Mouse (Mus musculus) midbrain, embryonic 10.5 days (tissue): Measurements from ENCODE around the gene Thsd4. TPM values are rescaled to one million over a fixed set of nuclear protein-coding genes. Genes with fewer than 3 reads are reported as not detected.
A peak's percentile ranks its signal among the peaks of the same experiment; 100 is the strongest.
"Not testable (repeated sequence)": the region's sequence is repeated elsewhere in the genome, so short reads cannot be mapped to it uniquely, and the experiment has no call there.

Source experiments
- DNase-seq: peaks from one replicate; pipeline ENCODE4 v3.0.0-alpha.2; 2017; ENCODE audit warnings: low spot score
- H3K27ac ChIP-seq: fragments of 300-500 bp; sonication (generic); replicated peaks from 2 replicates; pipeline ENCODE4 v1.5.1; 2016; ENCODE audit warnings: mild to moderate bottlenecking
- H3K27me3 ChIP-seq: fragments of 300-500 bp; sonication (generic); 2 replicates; pipeline ENCODE4 v1.6.1; 2016; ENCODE audit warnings: low read depth, mild to moderate bottlenecking; ENCODE audit not compliant: poor library complexity, severe bottlenecking
- H3K36me3 ChIP-seq: fragments of 300-500 bp; sonication (generic); 2 replicates; pipeline ENCODE4 v1.6.1; 2016; ENCODE audit warnings: mild to moderate bottlenecking, moderate library complexity
- H3K4me1 ChIP-seq: fragments of 300-500 bp; sonication (generic); 2 replicates; pipeline ENCODE4 v1.6.1; 2016
- H3K4me3 ChIP-seq: fragments of 300-500 bp; sonication (generic); 2 replicates; pipeline ENCODE4 v1.5.1; 2016; ENCODE audit warnings: mild to moderate bottlenecking, moderate library complexity
- H3K9me3 ChIP-seq: fragments of 300-500 bp; sonication (generic); replicated peaks from 2 replicates; pipeline ENCODE4 v1.6.1; 2016; ENCODE audit warnings: mild to moderate bottlenecking
- WGBS: fragments of 180-500 bp; shearing (Covaris S2); methylation state at CpG from one replicate; pipeline ENCODE4 v1.1.7; 2016; 5-methylcytosine and 5-hydroxymethylcytosine counted together
- polyA plus RNA-seq: library from polyadenylated mRNA; unstranded; fragments of >200 nt; fragmentation: Nextera tagmentation; extraction: Ambion mirVana; gene quantifications from 2 replicates; pipeline ENCODE4 v1.2.1, GENCODE M21; 2016

Thsd4 gene
- polyA plus RNA-seq, 1 experiment from 2014 or later, result 4.1 TPM

DNA sequence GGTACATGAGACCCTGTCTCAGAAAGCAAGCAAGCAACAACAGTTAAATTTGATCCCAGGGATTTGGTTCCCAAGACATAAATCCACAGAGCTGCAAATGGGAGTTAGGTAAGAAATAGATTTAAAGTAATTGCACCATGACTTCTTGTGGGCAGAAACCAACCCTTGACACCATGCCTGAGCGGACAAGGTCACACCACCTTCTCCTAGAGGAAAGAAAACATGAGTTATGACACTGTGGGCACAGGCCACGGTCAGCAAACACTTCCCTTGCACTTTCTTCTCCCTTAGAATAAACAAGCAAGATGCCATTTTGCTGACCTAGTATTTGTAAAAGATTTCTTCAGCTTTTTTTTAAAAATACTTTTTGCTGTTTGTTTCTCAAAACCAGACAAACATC lies 334.4 kb downstream of the Thsd4 start:
- H3K4me1 ChIP-seq, result peaks cover 4% of the 10 kb centered on the region; the same call in 1 of the 2 replicates
- no peaks in the 10 kb centered on the region for H3K9me3 ChIP-seq
- no peak overlapping the region for H3K4me3 ChIP-seq
- H3K27me3 ChIP-seq, result no peaks in the 10 kb centered on the region
- H3K36me3 ChIP-seq, result no peaks in the 10 kb centered on the region
- 76% methylated on average over 2 of the region's 2 CpGs for WGBS
- H3K27ac ChIP-seq, result no peak overlapping the region
- DNase-seq, result no peak

DNA sequence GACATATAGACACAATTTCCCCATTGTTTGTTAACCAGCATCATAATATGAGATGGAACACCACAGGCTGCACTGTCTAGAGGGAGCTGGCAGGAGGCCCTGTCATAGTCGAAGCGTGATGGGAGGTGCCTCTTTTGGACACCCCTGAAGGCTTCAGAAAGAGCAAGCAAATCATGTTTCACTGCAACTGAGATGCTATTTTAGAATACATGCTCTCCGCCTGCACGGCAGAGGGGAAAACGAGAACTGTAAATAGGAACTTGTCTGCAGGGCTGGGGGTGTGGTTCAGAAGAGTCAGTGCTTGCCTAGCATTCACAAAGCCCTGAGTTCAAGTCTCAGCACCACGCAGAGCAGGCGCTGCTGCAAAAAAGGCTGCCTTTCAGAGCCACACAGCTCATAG lies 334.9 kb downstream of the Thsd4 start:
- DNase-seq, result no peak
- Histone ChIP-seq H3K27me3 (no peaks in the 10 kb centered on the region), H3K4me1 (peaks cover 4% of the 10 kb centered on the region; the same call in 1 of the 2 replicates), H3K4me3 (no peak overlapping the region), H3K9me3 (no peaks in the 10 kb centered on the region), H3K27ac (no peak overlapping the region), H3K36me3 (no peaks in the 10 kb centered on the region)
- 93% methylated on average over 7 of the region's 7 CpGs for WGBS

DNA sequence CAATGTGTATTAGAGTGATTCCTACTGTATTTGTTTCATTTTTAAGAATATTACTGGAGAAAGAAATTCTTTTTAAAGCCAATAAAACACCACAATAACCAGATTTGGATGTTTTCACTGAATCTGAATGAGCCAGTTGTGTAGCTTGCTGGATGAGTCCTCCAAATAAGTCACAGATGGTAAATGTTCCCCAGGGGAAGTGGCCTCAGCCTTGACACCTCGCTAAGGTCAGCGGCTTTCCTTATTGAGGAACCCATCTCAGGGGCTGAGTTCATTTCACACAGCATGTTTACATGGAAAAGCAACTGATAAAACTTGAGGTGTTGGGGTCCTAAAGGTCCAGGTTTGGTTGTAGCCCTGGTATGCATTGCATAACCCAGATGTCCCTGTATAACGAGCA lies 337.8 kb downstream of the Thsd4 start:
- Histone ChIP-seq H3K4me1 (peaks cover 16% of the 10 kb centered on the region; the same call in 1 of the 2 replicates), H3K27ac (no peak overlapping the region), H3K4me3 (no peak overlapping the region), H3K36me3 (no peaks in the 10 kb centered on the region), H3K27me3 (no peaks in the 10 kb centered on the region), H3K9me3 (no peaks in the 10 kb centered on the region)
- no peak for DNase-seq
- 70% methylated on average over 3 of the region's 3 CpGs for WGBS

DNA sequence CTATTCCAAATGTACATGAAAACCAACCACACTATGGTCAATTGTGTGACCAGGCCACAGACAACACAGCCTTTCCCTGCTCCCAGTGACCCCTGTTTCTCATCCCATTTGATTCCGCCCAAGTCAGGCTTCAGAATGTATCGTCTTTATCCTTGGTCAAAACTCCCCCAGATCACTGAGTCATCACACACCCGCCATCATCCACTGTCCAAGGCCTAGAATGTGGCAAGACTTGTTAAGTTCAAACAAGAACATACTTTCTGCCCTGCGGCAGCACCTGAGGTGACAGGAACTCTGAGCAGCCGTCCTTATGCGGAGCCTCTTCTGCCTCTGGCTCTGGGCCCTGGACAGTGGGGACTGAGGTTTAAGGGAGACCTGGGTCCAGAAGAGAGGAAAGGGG lies 339.5 kb downstream of the Thsd4 start:
- Histone ChIP-seq H3K27me3 (no peaks in the 10 kb centered on the region), H3K4me1 (peaks cover 16% of the 10 kb centered on the region; the same call in 1 of the 2 replicates), H3K9me3 (no peaks in the 10 kb centered on the region), H3K27ac (peak overlapping the region; percentile 46), H3K36me3 (no peaks in the 10 kb centered on the region), H3K4me3 (no peak overlapping the region)
- 88% methylated on average over 6 of the region's 6 CpGs for WGBS
- DNase-seq, result no peak

DNA sequence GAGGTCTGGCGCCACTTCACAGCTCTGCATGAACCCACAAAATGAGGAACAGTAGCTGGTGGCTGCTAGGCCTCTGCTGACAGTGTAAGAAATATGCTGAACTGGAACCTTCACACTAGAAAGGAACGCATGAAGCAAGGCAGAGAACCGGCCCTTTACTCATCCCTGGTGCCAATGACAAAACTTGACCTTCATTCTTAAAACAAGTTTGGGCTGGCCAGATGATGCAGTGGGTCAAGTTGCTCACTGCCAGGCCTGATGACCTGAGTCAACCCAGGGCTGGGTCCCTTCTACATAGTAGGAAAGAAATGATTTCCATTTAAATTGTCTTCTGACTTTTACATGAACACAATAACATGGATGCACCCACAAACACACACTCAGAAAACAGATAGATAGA lies 340.9 kb downstream of the Thsd4 start:
- Histone ChIP-seq H3K9me3 (no peaks in the 10 kb centered on the region), H3K27ac (no peak overlapping the region), H3K27me3 (no peaks in the 10 kb centered on the region), H3K4me3 (no peak overlapping the region), H3K4me1 (peaks cover 16% of the 10 kb centered on the region; the same call in 1 of the 2 replicates), H3K36me3 (no peaks in the 10 kb centered on the region)
- no peak for DNase-seq
- 95% methylated on average over 3 of the region's 3 CpGs for WGBS

DNA sequence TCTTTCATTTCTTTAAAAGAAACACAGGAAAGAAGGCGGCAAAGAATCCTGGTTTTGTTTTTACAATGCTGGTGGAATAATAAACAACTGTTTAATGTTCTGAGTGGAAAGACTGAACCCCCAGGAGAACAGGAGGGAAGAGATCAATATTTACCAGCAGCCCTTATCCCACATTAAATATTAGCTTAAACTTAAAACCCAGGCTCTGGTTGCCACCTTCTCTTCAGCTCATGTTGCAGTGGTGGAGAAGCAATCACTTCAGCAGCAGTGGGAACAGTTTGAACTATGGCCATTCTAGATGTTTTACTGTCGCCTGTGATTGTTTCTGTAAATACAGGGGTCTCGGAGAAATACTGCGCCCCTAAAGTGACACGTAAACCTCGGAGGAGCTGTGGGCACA lies 341.7 kb downstream of the Thsd4 start:
- no peak overlapping the region for H3K27ac ChIP-seq
- no peaks in the 10 kb centered on the region for H3K27me3 ChIP-seq
- no peak overlapping the region for H3K4me3 ChIP-seq
- no peak for DNase-seq
- WGBS, result 77% methylated on average over 6 of the region's 6 CpGs
- H3K4me1 ChIP-seq, result peaks cover 16% of the 10 kb centered on the region; the same call in 1 of the 2 replicates
- H3K36me3 ChIP-seq, result no peaks in the 10 kb centered on the region
- no peaks in the 10 kb centered on the region for H3K9me3 ChIP-seq

DNA sequence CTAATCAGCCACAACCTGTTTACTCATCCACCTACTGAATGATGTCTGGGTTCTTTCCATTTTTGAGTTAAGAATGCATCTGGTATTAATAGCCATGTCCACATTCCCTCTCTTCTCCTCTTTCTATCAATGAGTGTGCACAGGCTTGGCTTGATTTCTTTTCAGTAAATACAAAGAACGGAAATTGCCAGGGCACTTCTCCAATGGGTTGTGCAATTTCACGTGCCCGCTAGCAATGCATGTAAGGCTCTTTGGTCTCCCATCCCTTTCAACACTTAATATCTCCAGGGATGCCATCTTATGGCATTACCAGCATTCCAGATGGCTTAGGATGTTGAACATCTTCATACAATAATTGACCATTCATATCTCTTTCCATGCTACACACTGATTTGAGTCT lies 345.5 kb downstream of the Thsd4 start:
- no peak for DNase-seq
- Histone ChIP-seq H3K4me3 (no peak overlapping the region), H3K36me3 (no peaks in the 10 kb centered on the region), H3K27me3 (no peaks in the 10 kb centered on the region), H3K4me1 (0 out of 2 replicates have a peak, but pooled peaks cover 12% of the 10 kb centered on the region), H3K9me3 (no peaks in the 10 kb centered on the region), H3K27ac (no peak overlapping the region)
- 91% methylated on average over 3 of the region's 3 CpGs for WGBS

DNA sequence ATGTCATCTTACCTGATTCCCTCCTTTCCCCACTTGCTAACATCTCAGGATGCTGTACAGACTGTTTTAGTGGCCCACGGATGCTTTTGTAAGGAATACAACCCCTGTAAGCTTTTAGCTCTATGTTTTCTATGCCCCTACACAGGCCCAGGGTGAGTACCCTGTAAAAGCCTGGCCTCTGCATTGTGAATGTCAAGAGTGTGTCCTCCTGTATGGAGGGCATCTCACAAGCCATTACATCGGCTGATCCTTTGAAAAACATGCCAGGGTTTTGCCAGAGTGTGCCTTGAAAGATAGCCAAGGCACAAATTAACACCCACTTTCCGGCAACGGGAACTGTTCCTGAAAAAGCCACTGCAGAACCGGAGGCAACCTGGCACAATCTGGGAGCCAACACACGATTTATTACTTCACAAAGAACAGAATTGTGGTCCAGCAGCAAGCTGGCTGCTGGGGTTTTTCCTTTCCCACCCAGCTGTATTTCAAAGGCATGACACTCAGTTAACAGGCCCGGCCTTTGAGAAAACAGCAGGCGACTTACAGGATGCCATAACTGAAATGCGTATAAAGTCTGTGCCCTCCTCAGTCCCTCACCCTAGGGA lies 349.3 kb downstream of the Thsd4 start:
- H3K27me3 ChIP-seq, H3K36me3 ChIP-seq, H3K4me3 ChIP-seq, H3K9me3 ChIP-seq, DNase-seq, H3K27ac ChIP-seq: not testable (repeated sequence)
- peaks cover 10% of the 10 kb centered on the region for H3K4me1 ChIP-seq
- 78% methylated on average over 9 of the region's 9 CpGs for WGBS

DNA sequence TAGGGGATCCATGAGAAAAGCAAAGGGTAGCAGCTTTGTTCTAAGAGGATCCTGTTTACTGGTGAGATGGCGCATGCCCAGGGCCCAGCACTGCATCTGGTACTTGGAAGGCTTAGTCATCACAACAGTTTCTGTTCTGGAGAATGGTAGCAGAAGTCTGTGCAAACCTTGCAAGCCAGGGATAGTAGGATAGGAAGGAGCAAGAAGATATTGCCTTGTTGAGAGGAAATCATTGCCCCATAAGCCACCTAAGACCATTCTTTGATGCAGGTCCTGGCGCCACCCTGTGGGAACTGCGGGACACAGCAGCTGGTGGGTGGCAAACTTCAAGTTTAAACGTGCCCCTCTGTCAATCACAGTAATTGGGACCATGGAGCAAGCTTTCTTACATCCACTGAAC lies 354.9 kb downstream of the Thsd4 start:
- Histone ChIP-seq H3K27ac (0 out of 2 replicates have a peak overlapping the region, but pooled peaks have one; percentile 19), H3K4me1 (peaks cover 22% of the 10 kb centered on the region), H3K4me3 (no peak overlapping the region), H3K27me3 (no peaks in the 10 kb centered on the region), H3K9me3 (no peaks in the 10 kb centered on the region), H3K36me3 (no peaks in the 10 kb centered on the region)
- no peak for DNase-seq
- WGBS, result 85% methylated on average over 4 of the region's 4 CpGs

DNA sequence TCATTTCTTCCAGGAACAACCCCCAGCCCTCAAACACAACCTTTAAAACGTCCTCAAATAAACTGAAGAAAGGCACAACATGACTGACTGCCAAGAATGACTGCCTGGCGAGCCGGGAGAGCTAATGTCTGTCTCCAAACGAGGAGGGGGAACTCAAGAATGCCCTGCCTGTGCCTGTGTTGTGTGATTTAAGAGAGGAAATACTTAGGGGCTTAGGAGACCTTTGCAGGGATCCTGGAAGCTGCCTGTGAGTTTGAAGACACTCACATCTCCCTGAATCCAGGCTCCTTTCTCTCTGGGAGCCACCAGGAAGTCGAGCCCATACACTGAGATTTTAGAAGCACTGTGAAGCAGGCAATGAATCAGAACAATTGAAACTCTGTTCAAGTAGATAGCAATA lies 361.0 kb downstream of the Thsd4 start:
- no peaks in the 10 kb centered on the region for H3K27me3 ChIP-seq

DNA sequence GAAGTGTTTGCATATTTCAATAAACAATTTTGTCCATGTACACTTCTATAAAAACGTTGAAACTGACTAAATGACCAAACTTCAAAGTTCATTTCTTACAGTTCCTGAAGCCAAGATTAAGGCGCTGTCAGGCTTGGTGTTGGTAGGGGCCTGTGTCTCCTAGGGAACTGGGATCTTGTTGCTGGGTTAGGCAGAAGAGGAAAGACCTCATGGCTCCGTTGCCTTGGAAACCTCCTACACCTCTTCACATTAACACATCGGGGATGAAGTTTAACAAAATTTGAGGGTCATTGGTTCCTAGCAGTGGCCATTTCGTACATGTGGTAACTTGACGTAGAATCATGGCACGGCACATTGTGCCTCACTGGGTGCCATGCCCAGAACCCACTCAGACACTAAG lies 361.7 kb downstream of the Thsd4 start:
- H3K36me3 ChIP-seq, result no peaks in the 10 kb centered on the region
- H3K9me3 ChIP-seq, result no peaks in the 10 kb centered on the region
- 81% methylated on average over 7 of the region's 7 CpGs for WGBS
- peaks cover 17% of the 10 kb centered on the region for H3K4me1 ChIP-seq
- no peak overlapping the region for H3K4me3 ChIP-seq
- H3K27ac ChIP-seq, result no peak overlapping the region
- H3K27me3 ChIP-seq, result no peaks in the 10 kb centered on the region
- no peak for DNase-seq

More for the DNA sequence above, 361.0 kb downstream of the Thsd4 start:
- WGBS, result 57% methylated on average over 5 of the region's 5 CpGs
- Histone ChIP-seq H3K4me1 (peaks cover 17% of the 10 kb centered on the region), H3K9me3 (no peaks in the 10 kb centered on the region), H3K4me3 (no peak overlapping the region), H3K36me3 (no peaks in the 10 kb centered on the region), H3K27ac (no peak overlapping the region)
- no peak for DNase-seq

DNA sequence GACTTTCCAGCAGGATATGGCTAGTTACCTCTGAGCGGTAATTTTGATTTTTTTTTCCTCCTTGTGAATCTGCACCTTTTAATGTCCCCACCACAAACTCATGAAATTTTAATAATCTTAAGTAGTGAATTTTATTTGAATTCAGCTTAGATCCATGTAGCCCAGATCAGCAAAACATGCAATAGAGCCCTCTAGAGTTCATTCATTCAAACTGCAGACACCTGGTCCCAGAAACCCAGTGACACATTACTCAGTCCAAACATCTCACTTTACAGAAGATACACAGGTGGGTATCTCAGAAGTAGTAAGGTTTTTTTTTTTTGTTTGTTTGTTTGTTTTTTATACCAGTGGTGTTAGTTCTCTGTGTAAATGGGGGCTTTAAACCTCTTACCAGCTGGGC lies 368.9 kb downstream of the Thsd4 start:
- H3K4me1 ChIP-seq, result peaks cover 16% of the 10 kb centered on the region
- no peaks in the 10 kb centered on the region for H3K27me3 ChIP-seq
- no peak overlapping the region for H3K4me3 ChIP-seq
- WGBS, result 97% methylated on average over 1 of the region's 1 CpGs
- 0 out of 2 replicates have a peak, but pooled peaks cover 7% of the 10 kb centered on the region for H3K9me3 ChIP-seq
- no peaks in the 10 kb centered on the region for H3K36me3 ChIP-seq
- no peak for DNase-seq
- no peak overlapping the region for H3K27ac ChIP-seq

DNA sequence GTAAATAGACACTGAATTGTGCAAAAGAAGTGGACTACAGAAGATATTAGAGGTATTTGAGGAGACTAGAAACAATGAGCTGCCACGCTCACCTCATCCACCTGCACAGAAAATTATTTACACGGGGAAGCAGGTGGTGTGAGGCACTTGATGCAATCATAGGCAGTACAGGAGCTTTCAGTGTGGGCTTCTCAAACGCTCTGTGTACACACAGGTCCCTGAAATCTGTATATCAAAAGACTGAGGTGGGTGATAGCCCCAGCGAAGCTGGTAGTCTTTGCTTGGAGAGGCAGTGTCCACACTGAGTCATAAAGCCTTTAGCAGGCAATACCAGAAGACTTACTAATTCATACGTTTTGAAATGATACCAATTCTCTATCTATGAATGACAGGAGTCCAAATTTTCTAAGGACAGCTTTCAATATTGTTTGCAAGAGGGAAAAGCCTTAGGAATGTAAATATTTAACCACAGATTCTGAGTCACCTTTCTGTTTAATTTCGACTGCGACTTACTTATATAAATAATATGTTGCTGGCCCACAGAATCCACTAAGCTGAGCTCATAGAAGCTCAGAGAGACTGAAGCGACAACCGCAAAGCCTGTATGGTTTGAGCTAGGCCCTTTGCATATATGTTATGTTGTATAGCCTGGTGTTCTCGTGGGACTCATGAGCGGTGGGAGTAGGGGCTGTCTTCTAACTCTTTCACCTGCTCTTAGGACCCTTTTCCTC lies 369.8 kb downstream of the Thsd4 start:
- H3K36me3 ChIP-seq, result no peaks in the 10 kb centered on the region
- peaks cover 23% of the 10 kb centered on the region for H3K4me1 ChIP-seq
- WGBS, result 90% methylated on average over 11 of the region's 11 CpGs
- H3K27ac ChIP-seq, result no peak overlapping the region
- no peak overlapping the region for H3K4me3 ChIP-seq
- DNase-seq, result no peak
- no peaks in the 10 kb centered on the region for H3K27me3 ChIP-seq
- 0 out of 2 replicates have a peak, but pooled peaks cover 7% of the 10 kb centered on the region for H3K9me3 ChIP-seq
